Comparison of ENCODE assay signal across 9 mouse cellular contexts in the genomic region with DNA sequence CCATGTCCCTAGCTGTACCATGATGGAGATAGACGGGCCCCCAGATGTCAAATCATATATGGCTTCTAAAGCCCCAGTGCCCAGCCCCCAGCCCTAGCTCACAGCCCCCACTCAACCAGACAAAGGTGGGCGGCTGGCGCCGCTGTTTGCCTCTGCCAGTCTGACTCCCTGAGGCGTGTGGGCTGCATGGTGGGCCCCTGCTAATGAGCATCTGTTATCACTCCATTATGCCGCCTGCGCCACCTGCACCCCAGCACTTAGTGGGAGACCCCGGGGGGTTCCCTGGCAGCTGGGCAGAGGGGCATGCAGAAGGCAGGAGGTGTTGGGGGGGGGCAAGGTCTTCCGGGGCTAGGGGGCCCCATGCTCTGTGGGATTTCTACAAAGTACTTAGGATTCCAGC. TPM values are rescaled to one million over a fixed set of nuclear protein-coding genes. Genes with fewer than 3 reads are reported as not detected.
DNase-seq lines count a peak whose midpoint lies in the region; ATAC-seq and TF ChIP-seq lines count a peak whose summit lies in the region.
"Had no signal": no experiment of that assay in that cellular context is flagged by ENCODE, and none has a peak within 500 bp of the region (broad histone marks: within the 10 kb centered on the region; RNA-seq: fewer than 3 reads in every experiment).

No protein-coding gene starts in this region.

- no peaks in the 10 kb centered on the region for H3K36me3 ChIP-seq in embryonic facial prominence, embryonic 15.5 days
- no peaks in the 10 kb centered on the region for H3K36me3 ChIP-seq in limb, embryonic 10.5 days
- H3K36me3 ChIP-seq in neural tube, embryonic 15.5 days: no peaks in the 10 kb centered on the region

- H3K4me2 ChIP-seq in embryonic facial prominence, embryonic 15.5 days (replicated peaks): peak overlapping the region; percentile 44
- peak overlapping the region; percentile 47 for H3K4me2 ChIP-seq in neural tube, embryonic 15.5 days

- peak; percentile 53 to 58 for DNase-seq in layer of hippocampus, adult 2 months (ENCODE audit: low spot score in 2 of 2)
- DNase-seq in layer of hippocampus, adult 9-10 months (ENCODE audit: low spot score): no peak
- DNase-seq in limb, embryonic 10.5 days (ENCODE audit: low spot score): no peak
- no peak for DNase-seq in left cerebral cortex, postnatal 36 days (ENCODE audit: low spot score in 2 of 2)
- no peak for DNase-seq in adrenal gland, adult 18-20 months (ENCODE audit: low spot score in 2 of 2)
- DNase-seq in adrenal gland, postnatal 4 days (ENCODE audit: low spot score in 2 of 2): no peak

- no peaks in the 10 kb centered on the region for H3K9me3 ChIP-seq in embryonic facial prominence, embryonic 15.5 days (replicated peaks)
- no peaks in the 10 kb centered on the region for H3K9me3 ChIP-seq in limb, embryonic 10.5 days (replicated peaks)
- H3K9me3 ChIP-seq in neural tube, embryonic 15.5 days (replicated peaks): no peaks in the 10 kb centered on the region

- peaks cover 41% of the 10 kb centered on the region for H3K4me1 ChIP-seq in embryonic facial prominence, embryonic 15.5 days
- peaks cover 26% of the 10 kb centered on the region for H3K4me1 ChIP-seq in limb, embryonic 10.5 days
- peaks cover 46% of the 10 kb centered on the region for H3K4me1 ChIP-seq in neural tube, embryonic 15.5 days

- intact Hi-C loops in left cerebral cortex, postnatal 36 days (cut with DNase I): no loop called here

- ATAC-seq in embryonic facial prominence, embryonic 15.5 days (ENCODE audit: insufficient number of reproducible peaks, low FRiP score, low TSS enrichment, low read depth): no peak
- ATAC-seq in neural tube, embryonic 15.5 days (ENCODE audit: low FRiP score): no peak

- no peak overlapping the region for H3K9ac ChIP-seq in embryonic facial prominence, embryonic 15.5 days
- no peak overlapping the region for H3K9ac ChIP-seq in neural tube, embryonic 15.5 days (replicated peaks)

- 37% methylated on average over 9 of the region's 9 CpGs for WGBS in embryonic facial prominence, embryonic 15.5 days
- 54% methylated on average over 9 of the region's 9 CpGs for WGBS in limb, embryonic 10.5 days
- WGBS in neural tube, embryonic 15.5 days: 16% methylated on average over 9 of the region's 9 CpGs

- H3K27ac ChIP-seq in layer of hippocampus, adult 2 months: no peak overlapping the region
- H3K27ac ChIP-seq in embryonic facial prominence, embryonic 15.5 days (replicated peaks): peak overlapping the region; percentile 88
- H3K27ac ChIP-seq in limb, embryonic 10.5 days: no peak overlapping the region
- H3K27ac ChIP-seq in neural tube, embryonic 15.5 days (replicated peaks): no peak overlapping the region

- no peaks in the 10 kb centered on the region; the same call in 1 of the 2 replicates for H3K27me3 ChIP-seq in embryonic facial prominence, embryonic 15.5 days
- peaks cover 66% of the 10 kb centered on the region for H3K27me3 ChIP-seq in limb, embryonic 10.5 days (ENCODE audit: low read depth, poor library complexity, severe bottlenecking)
- no peaks in the 10 kb centered on the region for H3K27me3 ChIP-seq in neural tube, embryonic 15.5 days (replicated peaks)

- H3K4me3 ChIP-seq in layer of hippocampus, adult 2 months: no peak overlapping the region
- peak overlapping the region; percentile 40 for H3K4me3 ChIP-seq in embryonic facial prominence, embryonic 15.5 days (replicated peaks)
- 0 out of 2 replicates have a peak overlapping the region, but pooled peaks have one; percentile 42 for H3K4me3 ChIP-seq in limb, embryonic 10.5 days
- H3K4me3 ChIP-seq in neural tube, embryonic 15.5 days (replicated peaks): no peak overlapping the region

- no peak for TF ChIP-seq CTCF in layer of hippocampus, adult 2 months (conservative IDR thresholded peaks at IDR 0.05)

RNA-seq across cellular contexts. Expression of a gene that starts 3.6 kb away (rescaled TPM):
- total RNA-seq in layer of hippocampus, adult 2 months (2021): 10 to 100 TPM; 89.7 to 90.5 TPM
- 29.9 and 31.9 TPM in 2 replicates for polyA plus RNA-seq in embryonic facial prominence, embryonic 15.5 days (2015; fragmentation: Nextera tagmentation; extraction: Ambion mirVana)
- 7.0 and 11.6 TPM in 2 replicates for polyA plus RNA-seq in limb, embryonic 10.5 days (2016; fragmentation: Nextera tagmentation; extraction: Ambion mirVana)
- 80.9 and 96.9 TPM in 2 replicates for polyA plus RNA-seq in neural tube, embryonic 15.5 days (2015; fragmentation: Nextera tagmentation; extraction: Ambion mirVana)
- 10 to 100 TPM; 73.3 to 74.2 TPM for total RNA-seq in left cerebral cortex, postnatal 36 days (2021)
- 10 to 100 TPM; 24.1 to 43.3 TPM for total RNA-seq in adrenal gland, adult 18-20 months (2021)
- total RNA-seq in adrenal gland, postnatal 4 days (2021): 10 to 100 TPM; 38.3 to 62.3 TPM

RNA-seq across cellular contexts. Expression of a gene that starts 39.4 kb away (rescaled TPM):
- total RNA-seq in layer of hippocampus, adult 2 months (2021): under 1 TPM; 0.18 to 0.34 TPM
- 3.2 and 3.8 TPM in 2 replicates for polyA plus RNA-seq in embryonic facial prominence, embryonic 15.5 days (2015; fragmentation: Nextera tagmentation; extraction: Ambion mirVana)
- 3.4 and 4.2 TPM in 2 replicates for polyA plus RNA-seq in limb, embryonic 10.5 days (2016; fragmentation: Nextera tagmentation; extraction: Ambion mirVana)
- polyA plus RNA-seq in neural tube, embryonic 15.5 days (2015; fragmentation: Nextera tagmentation; extraction: Ambion mirVana): 0.95 and 4.7 TPM in 2 replicates
- under 1 TPM in 1 of 2 experiments, not detected in 1; 0.29 TPM for total RNA-seq in left cerebral cortex, postnatal 36 days (2021)
- 1 to 10 TPM; 2.1 to 2.2 TPM for total RNA-seq in adrenal gland, adult 18-20 months (2021)
- 1 to 10 TPM; 6.2 to 7.8 TPM for total RNA-seq in adrenal gland, postnatal 4 days (2021)

RNA-seq across cellular contexts. Expression of a gene that starts 54.6 kb away (rescaled TPM):
- total RNA-seq in layer of hippocampus, adult 2 months (2021): not detected
- 0.07 and 0.08 TPM in 2 replicates for polyA plus RNA-seq in embryonic facial prominence, embryonic 15.5 days (2015; fragmentation: Nextera tagmentation; extraction: Ambion mirVana)
- polyA plus RNA-seq in limb, embryonic 10.5 days (2016; fragmentation: Nextera tagmentation; extraction: Ambion mirVana): 0.18 and 0.74 TPM in 2 replicates
- polyA plus RNA-seq in neural tube, embryonic 15.5 days (2015; fragmentation: Nextera tagmentation; extraction: Ambion mirVana): 0.28 and 1.3 TPM in 2 replicates
- total RNA-seq in left cerebral cortex, postnatal 36 days (2021): not detected
- total RNA-seq in adrenal gland, adult 18-20 months (2021): 1 to 10 TPM; 1.4 to 1.6 TPM
- total RNA-seq in adrenal gland, postnatal 4 days (2021): under 1 TPM; 0.28 to 0.42 TPM
- total RNA-seq: gastrocnemius, adult 18-20 months had no signal

Comparison
In these comparisons a context has a peak if more than half of its experiments do, and no peak if none do; other contexts are left out.
1. DNase-seq: peak in layer of hippocampus, adult 2 months (2 of 2); none in layer of hippocampus, adult 9-10 months (single experiment), limb, embryonic 10.5 days (single experiment), left cerebral cortex, postnatal 36 days (0 of 2), adrenal gland, adult 18-20 months (0 of 2) and adrenal gland, postnatal 4 days (0 of 2).
2. H3K4me3 ChIP-seq: peak in embryonic facial prominence, embryonic 15.5 days (single experiment) and limb, embryonic 10.5 days (single experiment); none in layer of hippocampus, adult 2 months (single experiment) and neural tube, embryonic 15.5 days (single experiment).